Mouse (Mus musculus): ENCODE data around the gene Ttll12.

Gene Ttll12

DNA sequence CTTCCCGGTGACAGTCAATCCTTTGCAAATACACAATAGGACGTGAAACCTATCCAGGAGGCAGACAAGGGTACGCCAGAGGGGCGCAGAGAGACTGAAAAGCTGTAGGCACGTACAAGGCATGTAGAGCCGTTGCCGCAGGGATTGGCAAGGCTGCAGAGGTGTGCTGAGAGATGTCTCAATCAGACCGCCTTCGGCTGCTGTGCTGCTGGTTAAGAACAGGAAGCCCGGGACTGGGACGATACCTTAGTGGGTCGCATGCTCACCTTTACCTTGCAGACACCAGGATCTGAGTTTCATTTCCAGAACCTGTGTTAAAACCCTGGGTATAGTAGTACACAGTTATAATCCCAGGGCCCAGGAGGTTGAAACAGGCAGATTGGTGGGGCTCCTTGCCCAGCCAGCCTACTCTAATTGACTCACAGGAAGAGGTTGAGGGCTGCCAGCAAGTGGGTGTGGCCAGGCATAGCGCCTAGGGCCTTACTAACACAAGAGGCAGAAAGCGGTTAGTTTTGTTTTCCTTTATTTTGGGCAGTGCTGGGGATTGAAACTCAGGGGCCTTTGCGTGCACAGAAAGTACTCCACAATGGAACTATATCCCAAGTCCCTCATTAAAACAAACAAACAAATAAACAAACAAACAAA, 32.2 kb downstream of the Ttll12 start:
- peak; percentile 59 for DNase-seq

GRCm38 (mm10) chr15:83560941-83561477, 33.9 kb downstream of the Ttll12 start:
- DNase-seq = no peak

DNA sequence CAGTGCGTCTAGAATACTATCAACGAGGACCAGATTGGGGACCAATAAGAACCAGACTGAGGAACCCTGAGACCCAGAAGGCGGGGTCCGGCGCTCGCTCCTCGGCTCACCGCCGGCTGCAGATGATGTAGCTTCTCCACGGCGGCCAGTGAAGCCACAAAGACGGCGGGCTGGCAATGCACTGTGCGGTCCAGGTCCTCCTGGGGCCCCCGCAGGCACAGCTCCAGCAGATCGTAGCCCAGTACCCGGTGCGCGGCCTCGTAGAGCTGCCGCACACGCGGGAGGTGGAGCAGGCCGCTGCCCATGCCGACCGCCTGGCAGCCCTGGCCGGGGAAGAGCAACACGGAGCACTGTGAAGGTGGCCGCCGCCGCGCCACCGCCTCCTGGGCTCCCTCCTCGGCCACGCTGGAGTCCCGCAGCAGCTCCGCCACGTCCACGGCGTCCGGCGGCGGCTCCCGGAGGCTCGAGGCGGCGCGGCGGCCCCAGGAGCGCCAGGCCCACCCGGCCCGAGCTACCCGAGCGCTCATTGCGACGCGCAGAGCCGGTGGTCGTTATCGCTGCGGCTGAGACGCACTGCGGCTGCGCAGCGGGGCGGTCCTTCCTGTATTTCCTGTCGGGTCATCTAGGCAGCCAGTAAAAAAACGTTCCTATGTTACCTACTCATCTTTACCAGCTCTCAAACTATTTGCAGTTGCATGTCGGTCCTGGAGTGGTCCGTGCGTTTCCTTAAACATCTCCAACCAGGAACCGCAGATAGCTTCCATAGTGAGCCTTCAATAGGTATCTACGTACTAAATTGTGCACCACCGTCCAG, 39.6 kb downstream of the Ttll12 start:
- DNase-seq = peak; percentile 93

- DNase-seq = peak; percentile 18
Observed at GRCm38 (mm10) chr15:83553831-83554230, 41.1 kb downstream of the Ttll12 start.

- DNase-seq = no peak
Observed at GRCm38 (mm10) chr15:83550137-83550536, 44.8 kb downstream of the Ttll12 start.

DNA sequence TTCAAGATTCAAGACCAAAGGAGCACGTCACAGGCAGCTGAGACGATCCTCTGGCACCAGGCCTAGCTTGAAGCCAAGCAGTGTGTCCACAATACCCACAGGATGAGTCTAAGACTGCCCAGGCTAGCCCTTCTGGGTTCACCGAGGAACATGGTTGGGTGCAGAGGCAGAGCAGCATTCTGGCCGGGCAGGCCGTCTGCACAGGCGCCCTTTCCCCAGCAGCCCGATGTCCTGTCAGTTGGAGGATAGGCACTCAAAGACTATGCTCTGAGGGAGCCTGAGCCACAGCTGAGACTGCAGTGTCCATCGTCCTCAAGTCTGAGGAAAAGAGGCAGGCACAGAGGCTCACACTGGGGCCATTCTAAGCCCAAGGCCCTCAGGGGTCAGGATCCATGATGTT, 47.8 kb downstream of the Ttll12 start:
- DNase-seq = no peak

- DNase-seq = no peak
Observed at GRCm38 (mm10) chr15:83546029-83546428, 48.9 kb downstream of the Ttll12 start.

GRCm38 (mm10) chr15:83541647-83542287, 53.2 kb downstream of the Ttll12 start:
- DNase-seq = no peak

- no peak for DNase-seq
Observed at GRCm38 (mm10) chr15:83539905-83540304, 55.1 kb downstream of the Ttll12 start.

GRCm38 (mm10) chr15:83538855-83539254, 56.1 kb downstream of the Ttll12 start:
- DNase-seq = no peak

- DNase-seq = no peak
Observed at GRCm38 (mm10) chr15:83535890-83536231, 59.1 kb downstream of the Ttll12 start.

DNA sequence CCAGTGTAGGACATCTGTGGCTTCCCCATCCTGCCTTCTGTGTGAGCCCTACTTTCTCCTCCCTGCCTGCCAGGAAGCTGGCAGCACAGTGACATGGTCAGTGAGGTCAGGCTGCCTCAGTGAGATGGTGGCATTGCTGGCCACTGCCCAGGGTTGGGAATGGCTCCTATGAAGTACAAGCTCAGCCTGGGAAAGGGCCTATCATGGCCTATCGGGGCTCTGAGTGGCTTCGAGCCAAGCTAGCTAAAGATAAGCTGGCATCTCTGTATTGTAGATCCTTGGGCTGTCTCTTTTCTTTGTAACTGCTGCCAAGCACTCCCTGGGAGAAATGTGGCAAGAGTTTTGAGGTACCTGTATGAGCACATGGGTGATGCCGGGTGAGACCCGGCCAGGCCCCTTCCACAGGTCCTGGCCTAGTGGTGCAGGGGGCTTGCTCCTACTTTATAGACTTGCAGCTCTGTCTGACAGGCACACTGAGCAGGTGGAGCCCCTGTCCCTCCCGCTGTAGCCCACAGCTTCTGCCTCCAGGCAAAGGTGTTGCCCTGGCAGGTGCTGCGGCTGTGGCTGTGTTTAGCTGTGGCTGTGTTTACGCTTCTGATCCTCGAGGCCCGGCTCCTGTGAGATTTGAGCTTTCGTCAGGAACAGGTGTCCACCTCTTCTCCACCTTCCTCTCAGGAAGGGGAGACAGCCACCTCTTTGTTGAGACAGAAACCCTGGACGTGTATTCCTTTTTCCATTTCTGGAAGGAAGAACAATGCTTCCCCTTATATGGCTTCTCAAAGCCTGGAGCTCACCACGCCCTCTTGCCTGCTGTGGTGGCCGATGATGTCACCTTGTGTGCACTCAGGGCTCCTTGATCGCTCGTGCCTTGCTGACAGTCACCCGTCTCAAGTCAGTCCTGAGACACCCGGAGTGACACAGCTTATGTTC, 59.7 kb downstream of the Ttll12 start:
- no peak for DNase-seq

- no peak for DNase-seq
Observed at GRCm38 (mm10) chr15:83532606-83533005, 62.4 kb downstream of the Ttll12 start.

DNA sequence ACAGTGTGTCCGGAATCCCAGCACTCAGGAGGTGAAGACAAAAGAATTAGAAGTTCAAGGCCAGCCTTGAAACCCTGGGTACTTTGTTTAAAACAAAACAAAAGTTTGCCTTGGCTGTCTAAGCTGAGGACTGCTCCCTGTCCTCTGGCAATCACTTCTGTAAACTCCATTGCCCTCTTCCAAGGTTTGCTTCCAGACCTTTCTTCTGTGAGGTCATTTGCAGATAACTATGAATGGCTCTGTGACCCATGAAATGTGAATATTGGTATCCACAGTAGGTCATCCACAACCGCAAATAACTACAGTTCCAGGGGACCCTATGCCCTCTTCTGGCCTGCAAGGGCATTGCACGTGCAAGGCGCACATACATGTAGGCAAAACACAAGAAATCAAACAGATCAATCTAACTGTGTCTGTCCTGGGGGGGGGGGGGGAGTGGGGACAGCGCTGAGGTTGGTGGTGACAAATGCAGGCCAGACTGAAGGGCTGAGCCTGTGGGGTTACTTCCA, 62.9 kb downstream of the Ttll12 start:
- DNase-seq = no peak

DNA sequence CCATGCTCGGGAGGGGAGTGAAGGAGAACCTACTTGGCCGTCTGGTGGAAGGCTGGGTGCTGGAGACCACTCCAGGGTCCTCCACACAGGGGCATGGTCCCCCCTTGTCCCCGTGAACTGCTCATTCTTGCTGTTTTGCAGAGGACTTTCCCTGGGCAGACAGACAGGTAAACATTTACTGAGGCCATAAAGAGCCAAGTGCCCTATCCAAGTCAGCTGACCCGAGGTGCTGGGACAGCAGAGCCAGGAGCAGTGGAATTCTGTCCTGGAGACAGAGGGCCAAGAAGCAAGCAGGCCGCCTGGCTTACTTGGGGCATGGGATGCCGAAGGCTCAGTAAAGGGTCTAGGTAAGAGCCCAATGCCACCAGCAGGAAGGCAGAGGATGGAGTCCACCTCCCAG, 64.3 kb downstream of the Ttll12 start:
- no peak for DNase-seq

DNA sequence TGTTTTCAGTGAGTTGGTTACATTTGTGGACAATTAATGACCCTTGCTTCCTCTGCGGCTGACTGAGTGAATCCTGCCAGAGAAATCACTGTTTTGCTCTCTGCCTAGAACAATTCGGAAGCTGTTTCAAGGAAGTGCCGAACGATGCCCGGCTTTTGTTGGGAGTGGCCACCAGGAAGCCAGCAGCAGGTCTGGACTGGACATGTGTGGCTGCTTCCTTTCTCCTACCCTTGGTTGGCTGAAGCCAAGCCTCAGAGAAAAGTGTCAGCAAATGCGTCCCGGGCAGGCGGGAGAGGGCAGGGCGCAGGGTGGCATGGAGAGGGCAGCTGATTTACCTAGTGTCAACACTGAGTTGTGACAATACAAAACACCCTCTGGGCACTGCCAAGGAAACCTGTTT, 64.7 kb downstream of the Ttll12 start:
- DNase-seq = no peak

- no peak for DNase-seq
Observed at GRCm38 (mm10) chr15:83529765-83530164, 65.2 kb downstream of the Ttll12 start.

DNA sequence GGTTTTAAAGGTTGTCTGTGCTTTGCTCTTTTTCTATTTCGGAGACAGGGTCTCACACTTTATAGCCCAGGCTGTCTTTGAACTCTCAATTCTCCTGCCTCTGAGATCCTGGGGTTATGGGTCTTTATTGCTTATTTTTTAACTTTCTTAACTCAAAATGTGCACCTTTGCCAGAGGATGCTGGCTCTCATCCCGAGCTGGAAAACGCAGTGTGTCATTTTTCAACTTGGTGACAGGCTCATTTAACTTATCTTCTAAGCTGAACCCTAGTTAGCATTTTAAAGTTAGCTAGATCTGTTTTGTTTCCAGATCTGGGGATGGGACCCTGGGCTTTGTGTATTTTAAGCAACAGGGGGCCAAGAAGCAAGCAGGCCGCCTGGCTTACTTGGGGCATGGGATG, 66.1 kb downstream of the Ttll12 start:
- no peak for DNase-seq

DNA sequence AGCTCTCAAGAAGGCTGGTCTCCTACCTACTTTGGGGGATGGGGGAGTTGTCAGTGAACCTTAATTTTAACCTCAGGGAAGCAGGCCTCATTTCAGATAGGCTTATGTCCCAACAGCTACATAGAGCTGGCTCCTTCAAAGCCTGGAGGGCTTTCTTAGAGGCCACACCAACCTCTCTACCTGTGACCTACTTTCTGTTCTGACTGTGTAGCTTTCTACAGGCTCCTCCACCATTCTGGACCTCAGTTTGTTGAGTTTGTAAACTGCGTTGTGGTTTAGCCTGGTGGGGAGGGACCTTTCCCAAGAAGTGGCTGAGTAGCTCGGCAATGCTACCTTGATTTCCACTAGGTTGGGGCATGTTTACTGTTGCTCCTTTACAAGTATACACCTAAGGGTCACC, 67.2 kb downstream of the Ttll12 start:
- DNase-seq = no peak

GRCm38 (mm10) chr15:83527092-83527437, 67.9 kb downstream of the Ttll12 start:
- DNase-seq = peak; percentile 41

DNA sequence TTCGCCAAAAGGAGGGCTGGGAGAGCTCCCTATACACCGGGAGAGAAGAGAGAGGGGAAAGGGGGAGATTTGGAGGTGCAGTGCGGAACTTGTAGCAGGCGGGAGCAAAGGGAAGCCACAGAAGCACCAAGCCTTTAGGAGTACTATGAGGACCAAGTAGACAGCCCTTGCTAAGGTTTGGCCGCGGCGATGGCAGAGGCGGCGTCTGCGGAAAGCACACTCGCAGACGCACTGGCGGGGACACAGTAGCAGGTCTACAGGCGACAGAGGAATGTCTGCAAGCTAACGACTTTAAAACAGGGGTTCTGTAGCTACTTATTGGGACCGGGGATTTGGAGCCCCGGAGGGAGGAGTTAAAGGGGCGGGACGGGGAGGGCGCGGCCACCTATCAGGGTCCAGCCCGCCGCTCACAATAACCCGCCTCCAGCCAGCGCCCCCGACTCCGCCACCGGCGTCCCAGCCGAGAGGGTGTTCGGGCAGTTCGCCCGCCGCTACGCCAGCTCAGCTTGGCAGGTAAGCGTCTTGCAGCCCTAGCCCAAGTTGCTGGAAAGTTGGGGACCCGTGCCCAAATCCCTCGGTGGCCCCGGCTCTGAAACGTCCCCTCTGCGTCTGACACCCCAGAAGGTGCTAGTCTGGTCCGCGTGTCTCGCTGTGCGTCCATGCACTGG, 68.4 kb downstream of the Ttll12 start, which contains the start of gene Bik:
Bik (plus strand) TSS at position 439 of the 668 bp plus-strand sequence.
- peak; percentile 81 for DNase-seq

All from embryo, embryonic 11 days (tissue).